Mouse (Mus musculus): ENCODE results near the gene Ogdh.

DNA sequence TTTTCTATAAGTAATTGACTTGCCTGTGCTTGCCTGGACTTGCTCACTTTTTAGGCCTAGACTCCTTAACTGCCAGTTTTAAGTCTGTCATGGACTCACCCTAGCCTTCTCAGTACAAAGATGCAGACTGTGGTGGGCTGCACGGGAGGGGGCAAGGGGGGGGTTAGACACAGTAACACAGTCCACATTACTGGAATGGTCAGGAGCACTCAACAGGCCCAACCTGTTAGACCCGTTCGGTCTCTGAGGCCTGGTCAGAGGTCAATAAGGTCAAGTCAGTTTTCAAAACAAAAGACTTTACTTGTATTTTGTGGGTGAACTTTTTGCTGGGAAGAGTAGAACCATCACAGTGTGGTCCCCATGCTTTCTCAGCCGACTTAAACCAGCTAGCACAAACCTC, 75.7 kb downstream of the Ogdh start:
- TF ChIP-seq CTCF (IDR thresholded peaks at IDR 0.05; ENCODE audit: extremely low read depth, insufficient read depth, low read length): no peak
- TF ChIP-seq POLR2A (IDR thresholded peaks at IDR 0.05; ENCODE audit: extremely low read depth, insufficient read depth, low read length): no peak
